Mouse (Mus musculus) intestine, postnatal 0 days (tissue): ENCODE measurements at regions not wholly inside any gene's neighbourhood (a gene's known extent, or its start where the extent isn't known, plus 50 kb on each side); places are given as distances from the start of the nearest gene placed in this dataset.
A peak's percentile ranks its signal among the peaks of the same experiment; 100 is the strongest.

Source experiments
- ATAC-seq: fragments of 200-750 bp; cut with Nextera tagmentation; 2 replicates; pipeline ENCODE4 v1.8.0; 2017; ENCODE audit warnings: mild to moderate bottlenecking, moderate TSS enrichment, moderate library complexity
- H3K27ac ChIP-seq: fragments of 300-500 bp; sonication (generic); 2 replicates; pipeline ENCODE4 v1.5.1; 2014; ENCODE audit warnings: mild to moderate bottlenecking, low read depth, low read length, moderate library complexity
- H3K27me3 ChIP-seq: fragments of 300-500 bp; sonication (generic); replicated peaks from 2 replicates; pipeline ENCODE4 v1.6.1; 2014; ENCODE audit warnings: low read length, mixed read lengths; ENCODE audit not compliant: control insufficient read depth, insufficient read depth
- H3K36me3 ChIP-seq: fragments of 300-500 bp; sonication (generic); 2 replicates; pipeline ENCODE4 v1.6.1; 2014; ENCODE audit warnings: mild to moderate bottlenecking, moderate library complexity; ENCODE audit not compliant: control insufficient read depth, insufficient read depth
- H3K4me1 ChIP-seq: fragments of 300-500 bp; sonication (generic); replicated peaks from 2 replicates; pipeline ENCODE4 v1.6.1; 2014; ENCODE audit warnings: antibody characterized with exemption, low read length, mixed read lengths; ENCODE audit not compliant: control insufficient read depth, insufficient read depth
- H3K4me2 ChIP-seq: fragments of 300-500 bp; sonication (generic); replicated peaks from 2 replicates; pipeline ENCODE4 v1.6.1; 2014; ENCODE audit warnings: low read depth, mild to moderate bottlenecking, moderate library complexity
- H3K4me3 ChIP-seq: fragments of 300-500 bp; sonication (generic); 2 replicates; pipeline ENCODE4 v1.5.1; 2014; ENCODE audit warnings: low read depth, low read length
- H3K9ac ChIP-seq: fragments of 300-500 bp; sonication (generic); 2 replicates; pipeline ENCODE4 v1.6.1; 2014; ENCODE audit warnings: mild to moderate bottlenecking, low read depth, low read length
- H3K9me3 ChIP-seq: fragments of 300-500 bp; sonication (generic); 2 replicates; pipeline ENCODE4 v1.6.1; 2016; ENCODE audit warnings: mixed run types; ENCODE audit not compliant: control insufficient read depth
- CTCF ChIP-seq: sonication (generic); IDR thresholded peaks from 2 replicates; pipeline ENCODE4 v1.5.1; 2016; ENCODE audit warnings: low read depth, mild to moderate bottlenecking, control low read depth, antibody characterized with exemption, moderate library complexity
- WGBS: fragments of 180-500 bp; shearing (Covaris S2); extraction: QIAGEN DNeasy Blood & Tissue Kit; methylation state at CpG from one replicate; pipeline ENCODE4 v1.1.7; 2014; 5-methylcytosine and 5-hydroxymethylcytosine counted together

- Histone ChIP-seq H3K4me1 (no peaks in the 10 kb centered on the region), H3K36me3 (no peaks in the 10 kb centered on the region), H3K4me2 (no peak overlapping the region), H3K4me3 (no peak overlapping the region), H3K9me3 (no peaks in the 10 kb centered on the region), H3K27me3 (no peaks in the 10 kb centered on the region), H3K27ac (no peak overlapping the region), H3K9ac (no peak overlapping the region)
- WGBS: 10% methylated on average over 1 of the region's 1 CpGs
- no peak for TF ChIP-seq CTCF
- peak; percentile 47 for ATAC-seq
Measured at GRCm38 (mm10) chr9:61799535-61799934, 114.8 kb downstream of the Rplp1 start.

DNA sequence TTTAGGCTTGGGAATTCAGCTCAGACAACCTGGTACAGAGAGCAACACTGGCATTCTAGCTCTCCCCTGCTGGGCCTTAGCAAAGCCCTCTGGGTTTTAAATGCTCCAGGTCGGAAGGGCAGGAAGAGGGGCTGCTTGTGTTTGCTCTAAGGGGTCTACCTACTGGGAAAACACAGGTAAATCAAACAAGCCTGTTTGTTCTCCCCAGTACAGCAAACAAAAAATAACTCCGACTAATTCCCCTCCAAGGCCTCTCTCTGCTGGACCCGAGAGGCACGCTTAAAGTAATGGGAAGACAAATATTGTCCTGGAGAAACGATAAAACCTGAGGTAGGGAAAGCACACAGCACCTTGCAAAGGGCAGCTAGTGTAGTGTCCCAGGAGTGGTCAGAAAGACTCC, 118.4 kb downstream of the Rplp1 start:
- no peak for ATAC-seq
- Histone ChIP-seq H3K27me3 (no peaks in the 10 kb centered on the region), H3K4me2 (no peak overlapping the region), H3K9me3 (0 out of 2 replicates have a peak, but pooled peaks cover 2% of the 10 kb centered on the region), H3K9ac (no peak overlapping the region), H3K27ac (no peak overlapping the region), H3K36me3 (no peaks in the 10 kb centered on the region), H3K4me1 (no peaks in the 10 kb centered on the region), H3K4me3 (no peak overlapping the region)
- 66% methylated on average over 5 of the region's 5 CpGs for WGBS
- TF ChIP-seq CTCF: no peak

GRCm38 (mm10) chr9:61791435-61792064, 122.8 kb downstream of the Rplp1 start:
- TF ChIP-seq CTCF: no peak
- 84% methylated on average over 11 of the region's 11 CpGs for WGBS
- no peak overlapping the region for H3K4me2 ChIP-seq
- no peaks in the 10 kb centered on the region for H3K36me3 ChIP-seq
- H3K27me3 ChIP-seq: no peaks in the 10 kb centered on the region
- no peak overlapping the region for H3K9ac ChIP-seq
- ATAC-seq: no peak
- no peaks in the 10 kb centered on the region for H3K4me1 ChIP-seq
- H3K27ac ChIP-seq: no peak overlapping the region
- H3K4me3 ChIP-seq: no peak overlapping the region
- H3K9me3 ChIP-seq: 0 out of 2 replicates have a peak, but pooled peaks cover 2% of the 10 kb centered on the region

DNA sequence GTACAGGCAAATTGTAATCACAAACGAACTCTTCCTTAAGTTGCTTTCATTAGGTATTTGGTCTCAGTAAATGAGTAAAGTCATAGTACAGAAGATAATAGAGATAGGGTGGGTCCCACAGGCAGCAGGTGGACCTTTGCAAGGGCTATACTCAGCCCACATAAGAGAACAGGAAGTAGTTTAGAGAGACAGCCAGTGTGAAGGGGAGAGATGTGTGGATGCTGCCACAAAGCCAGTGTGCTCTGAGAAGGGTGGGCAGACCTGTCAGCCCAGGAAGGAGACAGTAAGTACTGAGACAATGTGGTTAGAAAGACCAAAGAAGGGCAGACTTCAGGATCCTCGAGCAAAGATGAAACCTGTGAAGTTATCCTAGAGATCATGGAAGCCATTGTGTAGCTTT, 123.5 kb downstream of the Rplp1 start:
- Histone ChIP-seq H3K4me2 (no peak overlapping the region), H3K4me1 (no peaks in the 10 kb centered on the region), H3K9me3 (0 out of 2 replicates have a peak, but pooled peaks cover 2% of the 10 kb centered on the region), H3K9ac (no peak overlapping the region), H3K27me3 (no peaks in the 10 kb centered on the region), H3K27ac (no peak overlapping the region), H3K4me3 (no peak overlapping the region), H3K36me3 (no peaks in the 10 kb centered on the region)
- TF ChIP-seq CTCF: no peak
- 61% methylated on average over 2 of the region's 2 CpGs for WGBS
- ATAC-seq: no peak

- Histone ChIP-seq H3K36me3 (no peaks in the 10 kb centered on the region), H3K27ac (no peak overlapping the region), H3K27me3 (no peaks in the 10 kb centered on the region), H3K9ac (no peak overlapping the region), H3K4me3 (no peak overlapping the region), H3K9me3 (0 out of 2 replicates have a peak, but pooled peaks cover 2% of the 10 kb centered on the region), H3K4me2 (no peak overlapping the region), H3K4me1 (no peaks in the 10 kb centered on the region)
- TF ChIP-seq CTCF: no peak
- WGBS: 70% methylated on average over 8 of the region's 8 CpGs
- ATAC-seq: no peak
Measured at GRCm38 (mm10) chr9:61789066-61789897, 125.1 kb downstream of the Rplp1 start.

DNA sequence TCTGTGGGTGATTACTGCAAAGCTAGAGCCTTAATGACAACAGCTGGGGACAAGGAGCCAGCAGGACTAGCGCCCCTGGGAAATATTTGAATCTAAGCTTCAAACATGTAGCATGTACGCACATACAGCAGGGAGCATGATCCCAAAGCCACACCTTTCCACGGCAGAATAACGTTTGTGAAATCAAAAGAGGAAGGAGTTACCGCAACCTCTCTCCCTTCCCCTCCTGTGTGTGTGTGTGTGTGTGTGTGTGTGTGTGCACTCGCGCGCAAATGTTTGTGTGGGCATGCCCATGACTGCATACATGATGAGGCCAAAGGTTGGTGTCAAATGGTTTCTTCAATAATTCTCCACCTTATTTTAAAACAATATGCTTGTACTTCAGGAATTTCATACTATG, 132.9 kb downstream of the Rplp1 start:
- TF ChIP-seq CTCF: no peak
- no peak for ATAC-seq
- Histone ChIP-seq H3K4me1 (no peaks in the 10 kb centered on the region), H3K4me2 (no peak overlapping the region), H3K36me3 (no peaks in the 10 kb centered on the region), H3K27me3 (no peaks in the 10 kb centered on the region), H3K27ac (no peak overlapping the region), H3K4me3 (no peak overlapping the region), H3K9me3 (no peaks in the 10 kb centered on the region), H3K9ac (no peak overlapping the region)
- 66% methylated on average over 8 of the region's 8 CpGs for WGBS
